Mouse (Mus musculus): ENCODE measurements around the gene Iapp. TPM values are rescaled to one million over a fixed set of nuclear protein-coding genes. Genes with fewer than 3 reads are reported as not detected.
"Not testable (repeated sequence)": the region's sequence is repeated elsewhere in the genome, so short reads cannot be mapped to it uniquely, and the experiment has no call there.

The Iapp gene
- polyA plus RNA-seq, 1 experiment from 2014 or later = not detected

- Histone ChIP-seq H3K36me3 (peaks cover 6% of the 10 kb centered on the region), H3K4me1 (peaks cover 10% of the 10 kb centered on the region), H3K4me2 (no peak overlapping the region), H3K9me3 (no peaks in the 10 kb centered on the region), H3K9ac (no peak overlapping the region), H3K27ac (replicated peaks) (no peak overlapping the region), H3K27me3 (replicated peaks) (no peaks in the 10 kb centered on the region), H3K4me3 (no peak overlapping the region)
- ATAC-seq (ENCODE audit: extremely low read depth, insufficient number of reproducible peaks, low FRiP score, low TSS enrichment) = no peak
- 52% methylated on average over 2 of the region's 2 CpGs for WGBS
Measured at GRCm38 (mm10) chr6:142343561-142343960, 45.3 kb downstream of the Iapp start.

- WGBS = 1% methylated on average over 48 of the region's 48 CpGs
- ATAC-seq (ENCODE audit: extremely low read depth, insufficient number of reproducible peaks, low FRiP score, low TSS enrichment) = peak; percentile 85
- H3K27ac ChIP-seq (replicated peaks) = peak within 1 kb of the TSS; percentile 77
- H3K27me3 ChIP-seq (replicated peaks) = no peaks in the 10 kb centered on the region
- peaks cover 10% of the 10 kb centered on the region for H3K4me1 ChIP-seq
- H3K9me3 ChIP-seq = no peaks in the 10 kb centered on the region
- H3K36me3 ChIP-seq = peaks cover 25% of the 10 kb centered on the region
- peak within 1 kb of the TSS; percentile 73 for H3K4me3 ChIP-seq
- peak within 1 kb of the TSS; percentile 80 for H3K9ac ChIP-seq
- H3K4me2 ChIP-seq = peak within 1 kb of the TSS; percentile 74
Measured at GRCm38 (mm10) chr6:142345440-142346038, 47.3 kb downstream of the Iapp start, which contains the start of gene Pyroxd1. TSS of gene Pyroxd1 (plus strand) at chr6:142345654.

GRCm38 (mm10) chr6:142346181-142347110, 48.2 kb downstream of the Iapp start:
- Histone ChIP-seq H3K9ac (peak overlapping the region; percentile 80), H3K36me3 (peaks cover 33% of the 10 kb centered on the region), H3K9me3 (no peaks in the 10 kb centered on the region), H3K4me2 (peak overlapping the region; percentile 74), H3K4me1 (peaks cover 10% of the 10 kb centered on the region), H3K27me3 (replicated peaks) (no peaks in the 10 kb centered on the region), H3K4me3 (peak overlapping the region; percentile 73), H3K27ac (replicated peaks) (peak overlapping the region; percentile 77; the same call in 1 of the 2 replicates)
- 47% methylated on average over 12 of the region's 12 CpGs for WGBS
- ATAC-seq (ENCODE audit: extremely low read depth, insufficient number of reproducible peaks, low FRiP score, low TSS enrichment) = no peak

GRCm38 (mm10) chr6:142347431-142348385, 49.5 kb downstream of the Iapp start:
- WGBS = 63% methylated on average over 11 of the region's 11 CpGs
- no peak for ATAC-seq (ENCODE audit: extremely low read depth, insufficient number of reproducible peaks, low FRiP score, low TSS enrichment)
- Histone ChIP-seq H3K4me3 (no peak overlapping the region), H3K4me2 (no peak overlapping the region), H3K9ac (no peak overlapping the region), H3K36me3 (peaks cover 46% of the 10 kb centered on the region), H3K27ac (replicated peaks) (no peak overlapping the region), H3K27me3 (replicated peaks) (no peaks in the 10 kb centered on the region), H3K9me3 (no peaks in the 10 kb centered on the region), H3K4me1 (peaks cover 10% of the 10 kb centered on the region)

- ATAC-seq (ENCODE audit: extremely low read depth, insufficient number of reproducible peaks, low FRiP score, low TSS enrichment); H3K9me3 ChIP-seq; H3K27me3 ChIP-seq (replicated peaks); H3K9ac ChIP-seq; H3K4me2 ChIP-seq; H3K4me1 ChIP-seq; H3K27ac ChIP-seq (replicated peaks); H3K4me3 ChIP-seq: not testable (repeated sequence)
- whole genome bisulfite sequencing = 82% methylated on average over 3 of the region's 3 CpGs
- peaks cover 86% of the 10 kb centered on the region for H3K36me3 ChIP-seq
Measured at GRCm38 (mm10) chr6:142352099-142352498, 53.9 kb downstream of the Iapp start.

Other genes starting within 250 kb of the Iapp start
- gene Slco1a6, start 89.9 kb upstream of the Iapp start, polyA plus RNA-seq (2015; fragmentation: Nextera tagmentation; extraction: Ambion mirVana) = 0.37 TPM in 1 of 2 replicates, not detected in the other
- gene Slco1a5, start 24.6 kb downstream of the Iapp start, polyA plus RNA-seq (2015; fragmentation: Nextera tagmentation; extraction: Ambion mirVana) = not detected in 2 replicates
- gene Pyroxd1, start 47.2 kb downstream of the Iapp start, polyA plus RNA-seq (2015; fragmentation: Nextera tagmentation; extraction: Ambion mirVana) = 12.0 and 12.6 TPM in 2 replicates
- 18.2 and 18.9 TPM in 2 replicates for gene Recql, start 88.7 kb downstream of the Iapp start, polyA plus RNA-seq (2015; fragmentation: Nextera tagmentation; extraction: Ambion mirVana)
- 73.2 and 76.7 TPM in 2 replicates for gene Golt1b, start 88.8 kb downstream of the Iapp start, polyA plus RNA-seq (2015; fragmentation: Nextera tagmentation; extraction: Ambion mirVana)
- gene Spx, start 115.0 kb downstream of the Iapp start, polyA plus RNA-seq (2015; fragmentation: Nextera tagmentation; extraction: Ambion mirVana) = 0.27 and 0.59 TPM in 2 replicates
- gene Gys2, start 174.7 kb downstream of the Iapp start, polyA plus RNA-seq (2015; fragmentation: Nextera tagmentation; extraction: Ambion mirVana) = 0.23 and 2.5 TPM in 2 replicates
- 990 and 1,118 TPM in 2 replicates for gene Ldhb, start 209.5 kb downstream of the Iapp start, polyA plus RNA-seq (2015; fragmentation: Nextera tagmentation; extraction: Ambion mirVana)

Measured in heart, embryonic 13.5 days (tissue).